Mouse (Mus musculus) lung, postnatal 0 days (tissue): ENCODE data around the gene E130114P18Rik. TPM values are rescaled to one million over a fixed set of nuclear protein-coding genes. Genes with fewer than 3 reads are reported as not detected.
A peak's percentile ranks its signal among the peaks of the same experiment; 100 is the strongest.

Experiments
- ATAC-seq: fragments of 200-750 bp; cut with Nextera tagmentation; 2 replicates; pipeline ENCODE4 v1.8.0; 2017; ENCODE audit warnings: moderate library complexity
- DNase-seq: peaks from one replicate; pipeline ENCODE4 v3.0.0-alpha.2; 2016; ENCODE audit warnings: low spot score
- H3K27ac ChIP-seq: fragments of 300-500 bp; sonication (generic); 2 replicates; pipeline ENCODE4 v1.5.1; 2014; ENCODE audit warnings: antibody characterized with exemption, mild to moderate bottlenecking, low read length, mixed read lengths
- H3K27me3 ChIP-seq: fragments of 300-500 bp; sonication (generic); replicated peaks from 2 replicates; pipeline ENCODE4 v1.6.1; 2014; ENCODE audit warnings: low read length, mixed read lengths; ENCODE audit not compliant: insufficient read depth
- H3K36me3 ChIP-seq: fragments of 300-500 bp; sonication (generic); 2 replicates; pipeline ENCODE4 v1.6.1; 2014; ENCODE audit warnings: low read length, mixed read lengths; ENCODE audit not compliant: insufficient read depth
- H3K4me1 ChIP-seq: fragments of 300-500 bp; sonication (generic); 2 replicates; pipeline ENCODE4 v1.6.1; 2014; ENCODE audit warnings: antibody characterized with exemption, low read depth, low read length, mixed read lengths; ENCODE audit not compliant: insufficient read depth
- H3K4me2 ChIP-seq: fragments of 300-500 bp; sonication (generic); replicated peaks from 2 replicates; pipeline ENCODE4 v1.6.1; 2014; ENCODE audit warnings: low read depth, mild to moderate bottlenecking, low read length, moderate library complexity, mixed read lengths
- H3K4me3 ChIP-seq: fragments of 300-500 bp; sonication (generic); 2 replicates; pipeline ENCODE4 v1.5.1; 2014; ENCODE audit warnings: low read depth, low read length
- H3K9ac ChIP-seq: fragments of 300-500 bp; sonication (generic); replicated peaks from 2 replicates; pipeline ENCODE4 v1.6.1; 2014; ENCODE audit warnings: low read depth, mild to moderate bottlenecking
- H3K9me3 ChIP-seq: fragments of 300-500 bp; sonication (generic); 2 replicates; pipeline ENCODE4 v1.6.1; 2016; ENCODE audit warnings: low read length, mixed read lengths
- CTCF ChIP-seq: IDR thresholded peaks from 2 replicates; pipeline ENCODE4 v1.5.1; 2016; ENCODE audit warnings: antibody characterized with exemption, mild to moderate bottlenecking
- EP300 ChIP-seq: IDR thresholded peaks from 2 replicates; pipeline ENCODE4 v1.6.1; 2016; ENCODE audit warnings: antibody characterized with exemption, mild to moderate bottlenecking, control low read depth
- WGBS: fragments of 180-500 bp; shearing (Covaris S2); extraction: QIAGEN DNeasy Blood & Tissue Kit; methylation state at CpG from one replicate; pipeline ENCODE4 v1.1.7; 2014; 5-methylcytosine and 5-hydroxymethylcytosine counted together
- polyA plus RNA-seq: library from polyadenylated mRNA; unstranded; fragments of >200 nt; fragmentation: Nextera tagmentation; extraction: Ambion mirVana; gene quantifications from 2 replicates; pipeline ENCODE4 v1.2.1, GENCODE M21; 2015

The E130114P18Rik gene
- polyA plus RNA-seq, 1 experiment from 2014 or later, result 0.76 TPM

DNA sequence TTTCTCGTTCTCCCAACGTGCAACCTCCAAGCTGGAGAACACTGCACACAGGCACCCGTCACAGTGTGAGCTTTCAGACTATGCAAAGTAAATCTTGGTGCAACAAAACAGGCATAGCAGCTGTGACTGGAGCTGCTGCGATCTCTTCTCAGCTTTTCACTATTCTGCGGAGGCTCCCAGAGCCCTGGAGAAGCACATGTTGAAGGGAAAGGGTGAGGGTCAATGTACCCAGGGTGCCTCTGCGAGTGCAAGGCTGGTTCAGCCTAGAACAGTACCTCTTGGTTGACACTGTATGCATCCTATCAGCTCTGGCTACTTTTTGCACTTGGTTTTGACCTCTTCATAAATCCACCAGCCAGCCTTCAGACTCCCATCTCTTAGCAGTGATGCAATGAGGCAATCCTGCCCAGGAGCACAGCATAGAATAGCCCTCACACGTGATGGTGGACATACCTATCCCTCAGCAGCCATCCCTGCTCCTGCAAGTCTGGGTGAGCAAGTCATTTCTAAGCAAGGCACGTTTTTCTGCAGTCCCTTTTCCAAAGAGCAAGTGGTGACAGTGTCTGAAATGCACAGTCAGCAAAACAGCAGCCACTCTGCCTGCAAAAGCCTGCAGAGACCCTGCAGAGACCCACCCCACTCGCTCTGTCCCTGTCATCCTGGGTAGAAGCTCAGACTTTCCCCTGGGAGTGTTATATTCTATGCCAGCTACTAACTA lies 67.7 kb downstream of the E130114P18Rik start:
- TF ChIP-seq EP300, result no peak
- TF ChIP-seq CTCF, result no peak
- no peaks in the 10 kb centered on the region for H3K27me3 ChIP-seq
- DNase-seq (no peak), ATAC-seq (no peak)
- H3K9me3 ChIP-seq, result no peaks in the 10 kb centered on the region
- H3K36me3 ChIP-seq, result no peaks in the 10 kb centered on the region
- H3K4me2 ChIP-seq, result no peak overlapping the region
- H3K27ac ChIP-seq, result no peak overlapping the region
- H3K9ac ChIP-seq, result no peak overlapping the region
- 69% methylated on average over 9 of the region's 9 CpGs for WGBS
- no peak overlapping the region for H3K4me3 ChIP-seq
- H3K4me1 ChIP-seq, result no peaks in the 10 kb centered on the region

DNA sequence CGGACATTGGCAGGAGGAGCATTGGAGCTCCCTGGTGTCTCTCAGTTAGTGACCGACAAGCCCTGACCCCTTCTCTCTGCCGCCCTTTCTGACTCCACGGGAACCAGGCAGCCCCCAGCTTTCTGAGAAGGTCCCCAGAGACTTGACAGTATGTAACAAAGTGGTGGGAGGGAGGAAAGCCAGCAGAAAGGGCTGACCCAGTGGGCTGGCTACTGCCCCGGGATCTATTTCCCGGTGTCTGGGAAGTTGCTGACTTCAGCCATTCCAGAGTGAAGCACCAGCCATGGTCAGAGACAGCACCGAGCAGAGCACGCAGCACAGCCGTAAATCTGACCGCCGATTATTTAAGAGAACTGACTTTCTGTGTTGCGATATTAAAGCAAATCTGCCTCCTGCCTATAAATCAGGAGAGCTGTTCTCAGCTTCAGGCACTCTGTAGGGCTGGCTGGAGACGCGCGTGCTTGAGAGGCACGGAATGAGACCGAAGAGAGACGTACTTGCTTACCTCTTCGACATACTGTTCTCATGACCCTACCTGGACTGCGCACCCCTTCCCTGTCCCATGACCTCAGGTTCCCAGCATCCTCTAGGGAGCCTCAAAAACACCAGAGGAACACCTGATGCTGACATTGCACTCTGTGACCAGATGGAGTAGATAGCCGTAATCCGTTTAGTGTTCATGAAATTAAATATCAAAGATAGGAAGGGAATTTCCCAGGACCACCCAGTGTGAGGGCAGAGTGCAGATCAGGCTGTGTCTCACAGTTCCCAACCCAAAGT lies 70.3 kb downstream of the E130114P18Rik start:
- Histone ChIP-seq H3K36me3 (no peaks in the 10 kb centered on the region), H3K4me2 (no peak overlapping the region), H3K9me3 (no peaks in the 10 kb centered on the region), H3K4me3 (no peak overlapping the region), H3K4me1 (no peaks in the 10 kb centered on the region), H3K27ac (no peak overlapping the region), H3K9ac (no peak overlapping the region), H3K27me3 (no peaks in the 10 kb centered on the region)
- ATAC-seq (no peak), DNase-seq (no peak)
- TF ChIP-seq CTCF (no peak), EP300 (no peak)
- 61% methylated on average over 22 of the region's 22 CpGs for WGBS

DNA sequence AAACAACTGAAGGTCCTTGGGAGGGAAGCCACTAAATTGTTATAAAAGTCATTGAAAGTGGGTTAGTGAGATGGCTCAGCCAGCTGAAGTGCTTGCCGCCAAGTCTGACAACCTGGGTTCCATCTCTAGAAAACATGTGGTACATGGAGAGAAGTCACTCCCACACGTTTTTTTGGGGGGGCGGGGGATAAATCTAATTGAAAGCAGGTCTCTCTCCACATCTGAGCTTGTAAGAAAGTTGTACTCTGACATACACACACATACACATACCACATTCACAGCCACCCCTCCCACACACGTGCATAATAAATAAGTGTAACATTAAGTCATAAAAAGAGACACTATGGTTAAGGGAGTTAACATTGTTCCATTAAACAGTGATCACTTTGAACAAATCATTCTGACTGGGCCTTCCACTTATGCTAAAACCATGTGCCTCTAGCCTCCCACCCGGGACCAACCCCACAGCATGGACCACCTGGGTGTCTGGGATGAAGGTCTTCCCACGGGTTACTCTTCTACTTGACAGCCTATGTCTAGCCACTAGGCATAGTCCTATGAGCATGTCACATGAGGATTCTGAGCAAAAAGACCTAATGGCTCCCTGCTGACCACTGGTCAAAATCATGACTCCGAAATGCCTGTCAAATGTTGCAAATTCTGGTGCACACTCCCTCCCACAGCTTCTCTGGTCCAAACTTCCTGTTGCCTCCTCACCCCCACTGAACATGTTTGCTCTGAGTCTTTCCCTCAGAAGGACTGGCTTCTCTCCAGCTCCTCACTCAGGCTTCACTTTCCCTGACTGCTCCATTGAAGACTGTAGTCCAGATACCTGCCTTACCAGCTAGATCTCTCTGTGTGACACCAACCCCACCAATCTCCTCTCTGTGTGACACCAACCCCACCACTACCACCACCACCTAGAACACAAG lies 80.9 kb downstream of the E130114P18Rik start:
- DNase-seq (peak; percentile 15), ATAC-seq (no peak)
- H3K4me1 ChIP-seq, result no peaks in the 10 kb centered on the region
- 79% methylated on average over 7 of the region's 7 CpGs for WGBS
- no peak overlapping the region for H3K4me2 ChIP-seq
- no peak overlapping the region for H3K9ac ChIP-seq
- no peaks in the 10 kb centered on the region for H3K36me3 ChIP-seq
- H3K9me3 ChIP-seq, result no peaks in the 10 kb centered on the region
- H3K27me3 ChIP-seq, result no peaks in the 10 kb centered on the region
- H3K27ac ChIP-seq, result no peak overlapping the region
- TF ChIP-seq EP300 (no peak), CTCF (no peak)
- H3K4me3 ChIP-seq, result no peak overlapping the region

GRCm38 (mm10) chr4:97695414-97696040 lies 82.4 kb downstream of the E130114P18Rik start:
- H3K4me3 ChIP-seq, result no peak overlapping the region

DNA sequence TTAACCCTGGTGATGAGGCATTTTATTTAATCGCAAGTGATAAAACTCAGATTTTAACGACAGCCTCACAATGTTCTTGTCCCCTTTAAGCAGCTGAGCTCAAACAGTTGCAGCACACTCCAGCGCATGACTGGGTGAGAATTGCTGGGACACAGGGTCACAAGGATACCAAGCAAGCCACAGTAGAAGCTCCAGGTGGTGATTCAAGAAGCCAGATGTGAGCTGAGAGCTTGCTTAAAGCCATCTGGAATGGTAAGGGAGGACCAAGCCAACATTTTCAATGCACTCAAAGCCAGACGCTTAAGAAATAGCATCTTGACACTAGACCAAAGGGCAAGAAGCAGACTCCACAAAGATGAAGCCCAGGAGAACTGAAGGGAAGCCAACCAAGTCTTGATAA lies 83.9 kb downstream of the E130114P18Rik start:
- DNase-seq (peak; percentile 85), ATAC-seq (peak; percentile 47)
- Histone ChIP-seq H3K27me3 (no peaks in the 10 kb centered on the region), H3K9me3 (no peaks in the 10 kb centered on the region), H3K27ac (no peak overlapping the region), H3K9ac (no peak overlapping the region), H3K4me2 (no peak overlapping the region), H3K4me1 (peaks cover 4% of the 10 kb centered on the region), H3K4me3 (no peak overlapping the region), H3K36me3 (no peaks in the 10 kb centered on the region)
- 72% methylated on average over 4 of the region's 4 CpGs for WGBS
- TF ChIP-seq CTCF (no peak), EP300 (peak; percentile 81)

More at GRCm38 (mm10) chr4:97695414-97696040, 82.4 kb downstream of the E130114P18Rik start:
- peak; percentile 58 for ATAC-seq
- H3K9me3 ChIP-seq, result no peaks in the 10 kb centered on the region
- no peaks in the 10 kb centered on the region for H3K27me3 ChIP-seq
- no peak for TF ChIP-seq EP300
- no peak for TF ChIP-seq CTCF
- no peak overlapping the region for H3K4me2 ChIP-seq
- peak; percentile 60 for DNase-seq
- H3K9ac ChIP-seq, result no peak overlapping the region
- no peak overlapping the region for H3K27ac ChIP-seq
- 67% methylated on average over 7 of the region's 7 CpGs for WGBS
- no peaks in the 10 kb centered on the region for H3K4me1 ChIP-seq
- no peaks in the 10 kb centered on the region for H3K36me3 ChIP-seq
